Mouse (Mus musculus) thymus, adult 2 months (tissue): Measurements from ENCODE around the gene Hmga1b.

ENCODE experiments used
- CTCF ChIP-seq: fragments of 200-500 bp; IDR thresholded peaks from 2 replicates; pipeline ENCODE4 v1.5.1; 2012; ENCODE audit warnings: mild to moderate bottlenecking, control low read depth, low read length, moderate library complexity, borderline replicate concordance; ENCODE audit not compliant: control insufficient read depth, poor library complexity, insufficient read depth; ENCODE audit errors: extremely low read depth
- POLR2A ChIP-seq: fragments of 200-500 bp; IDR thresholded peaks from 2 replicates; pipeline ENCODE4 v1.6.1; 2012; ENCODE audit warnings: mild to moderate bottlenecking, low read length, control low read depth, moderate library complexity; ENCODE audit not compliant: control insufficient read depth, poor library complexity, insufficient read depth; ENCODE audit errors: extremely low read depth

GRCm38 (mm10) chr11:120773463-120774190 is 11.0 kb downstream of the Hmga1b start:
- TF ChIP-seq POLR2A (no peak), CTCF (no peak)
